Mouse (Mus musculus): ENCODE results near the gene Bhmt2. TPM values are rescaled to one million over a fixed set of nuclear protein-coding genes. Genes with fewer than 3 reads are reported as not detected.
A peak's percentile ranks its signal among the peaks of the same experiment; 100 is the strongest.

Bhmt2 gene
- 0.10 and 0.52 TPM in 2 replicates for polyA plus RNA-seq (2015; fragmentation: Nextera tagmentation; extraction: Ambion mirVana)

DNA sequence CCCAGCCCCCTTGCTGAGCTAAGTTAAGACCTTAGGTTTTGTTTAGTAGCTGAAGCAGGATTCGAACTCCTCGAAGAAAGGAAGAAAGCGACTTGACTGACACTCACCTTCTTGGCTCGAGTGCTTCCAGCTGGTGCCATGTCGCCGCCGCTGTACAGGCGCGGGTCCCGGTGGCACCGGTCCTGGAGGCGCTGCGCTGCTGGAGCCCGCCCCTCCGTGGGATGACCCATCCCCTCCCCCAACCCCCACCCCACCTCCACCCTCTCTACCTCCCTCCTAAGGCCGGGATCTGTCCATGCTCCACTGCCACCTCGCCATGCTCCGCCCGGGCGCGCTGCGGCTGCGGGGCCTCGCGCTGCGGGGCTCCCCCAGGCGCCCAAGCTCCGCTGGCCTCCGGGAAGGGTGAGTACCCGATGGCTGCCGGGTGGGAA is at the start of gene Bhmt2, which contains the start of gene Dmgdh:
Gene Bhmt2 (minus strand): TSS at position 172 of the 431 bp plus-strand sequence.
Gene Dmgdh (plus strand): TSS at position 303 of the 431 bp plus-strand sequence.
- no peak within 1 kb of the TSS for H3K9ac ChIP-seq (ENCODE audit: low read length)
- H3K27me3 ChIP-seq (ENCODE audit: control insufficient read depth, insufficient read depth, low read depth, low read length): peaks cover 11% of the 10 kb centered on the region; the same call in 1 of the 2 replicates
- H3K4me1 ChIP-seq (replicated peaks; ENCODE audit: control insufficient read depth, insufficient read depth, low read length): no peaks in the 10 kb centered on the region
- no peak for ATAC-seq (ENCODE audit: low read depth)
- no peaks in the 10 kb centered on the region for H3K9me3 ChIP-seq (ENCODE audit: control insufficient read depth, low read length)
- no peak within 1 kb of the TSS for H3K4me3 ChIP-seq (ENCODE audit: low read length)
- no peaks in the 10 kb centered on the region for H3K36me3 ChIP-seq (ENCODE audit: control insufficient read depth, insufficient read depth, low read length)
- peak within 1 kb of the TSS; percentile 42 for H3K4me2 ChIP-seq (ENCODE audit: low read depth, low read length)
- WGBS: 3% methylated on average over 23 of the region's 31 CpGs
- no peak within 1 kb of the TSS for H3K27ac ChIP-seq (ENCODE audit: low read length)

GRCm38 (mm10) chr13:93723455-93723854 is 49.4 kb upstream of the Bhmt2 start:
- WGBS: 68% methylated on average over 3 of the region's 3 CpGs
- no peaks in the 10 kb centered on the region for H3K36me3 ChIP-seq (ENCODE audit: control insufficient read depth, insufficient read depth, low read length)
- no peak overlapping the region for H3K4me3 ChIP-seq (ENCODE audit: low read length)
- H3K9ac ChIP-seq (ENCODE audit: low read length): no peak overlapping the region
- no peaks in the 10 kb centered on the region for H3K27me3 ChIP-seq (ENCODE audit: control insufficient read depth, insufficient read depth, low read depth, low read length)
- H3K27ac ChIP-seq (ENCODE audit: low read length): no peak overlapping the region
- H3K9me3 ChIP-seq (ENCODE audit: control insufficient read depth, low read length): no peaks in the 10 kb centered on the region
- H3K4me1 ChIP-seq (replicated peaks; ENCODE audit: control insufficient read depth, insufficient read depth, low read length): no peaks in the 10 kb centered on the region; the same call in 1 of the 2 replicates
- H3K4me2 ChIP-seq (ENCODE audit: low read depth, low read length): no peak overlapping the region
- no peak for ATAC-seq (ENCODE audit: low read depth)

DNA sequence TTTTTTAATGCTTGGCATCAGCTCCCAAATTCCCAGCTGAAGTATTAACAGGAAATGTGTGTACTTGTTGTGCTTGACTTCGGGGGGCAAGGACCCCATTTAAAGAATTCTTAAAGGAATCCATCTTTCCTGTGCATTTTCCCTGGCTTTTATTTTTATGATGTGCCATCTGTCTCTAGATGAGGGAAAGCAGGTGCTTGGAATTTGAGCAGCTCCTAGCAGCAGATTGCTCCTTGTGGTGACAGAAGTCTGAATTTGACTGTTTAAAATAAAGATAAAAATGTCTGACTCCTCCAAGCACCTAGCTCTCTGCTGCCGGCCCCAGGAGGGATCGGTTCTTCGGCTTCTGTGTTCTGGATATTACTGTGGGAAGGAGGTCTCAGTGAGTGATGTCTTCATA is 47.8 kb upstream of the Bhmt2 start:
- no peak overlapping the region for H3K27ac ChIP-seq (ENCODE audit: low read length)
- H3K9me3 ChIP-seq (ENCODE audit: control insufficient read depth, low read length): no peaks in the 10 kb centered on the region
- no peaks in the 10 kb centered on the region; the same call in 1 of the 2 replicates for H3K4me1 ChIP-seq (replicated peaks; ENCODE audit: control insufficient read depth, insufficient read depth, low read length)
- H3K4me2 ChIP-seq (ENCODE audit: low read depth, low read length): no peak overlapping the region
- 76% methylated on average over 4 of the region's 4 CpGs for WGBS
- H3K36me3 ChIP-seq (ENCODE audit: control insufficient read depth, insufficient read depth, low read length): no peaks in the 10 kb centered on the region
- ATAC-seq (ENCODE audit: low read depth): no peak
- no peak overlapping the region for H3K9ac ChIP-seq (ENCODE audit: low read length)
- H3K27me3 ChIP-seq (ENCODE audit: control insufficient read depth, insufficient read depth, low read depth, low read length): no peaks in the 10 kb centered on the region
- no peak overlapping the region for H3K4me3 ChIP-seq (ENCODE audit: low read length)

DNA sequence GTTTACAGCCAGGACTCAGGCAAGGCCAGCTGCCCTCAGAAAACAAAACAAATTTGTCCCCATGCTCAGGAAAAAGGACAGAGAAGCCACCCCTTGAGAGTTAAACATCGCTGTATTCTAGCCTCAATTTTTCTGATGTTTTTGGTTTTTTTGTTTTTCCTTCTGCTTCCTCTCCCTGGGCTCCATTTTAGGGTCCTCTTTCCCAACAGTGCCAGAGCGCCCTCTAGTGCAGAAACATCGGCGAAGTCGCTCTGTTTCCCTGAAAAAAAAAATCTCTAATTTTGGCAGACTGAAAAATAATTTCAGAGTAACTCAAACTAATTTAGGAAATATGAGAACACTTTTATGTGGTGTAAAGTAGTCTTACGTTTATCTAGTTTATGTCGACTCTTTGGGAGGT is 44.8 kb upstream of the Bhmt2 start:
- no peak overlapping the region for H3K27ac ChIP-seq (ENCODE audit: low read length)
- 0 out of 2 replicates have a peak overlapping the region, but pooled peaks have one; percentile 9 for H3K4me2 ChIP-seq (ENCODE audit: low read depth, low read length)
- 0 out of 2 replicates have a peak overlapping the region, but pooled peaks have one; percentile 18 for H3K9ac ChIP-seq (ENCODE audit: low read length)
- WGBS: under 1% methylated on average over 7 of the region's 7 CpGs
- no peak for ATAC-seq (ENCODE audit: low read depth)
- no peaks in the 10 kb centered on the region for H3K36me3 ChIP-seq (ENCODE audit: control insufficient read depth, insufficient read depth, low read length)
- H3K4me1 ChIP-seq (replicated peaks; ENCODE audit: control insufficient read depth, insufficient read depth, low read length): no peaks in the 10 kb centered on the region
- no peaks in the 10 kb centered on the region for H3K9me3 ChIP-seq (ENCODE audit: control insufficient read depth, low read length)
- no peaks in the 10 kb centered on the region for H3K27me3 ChIP-seq (ENCODE audit: control insufficient read depth, insufficient read depth, low read depth, low read length)
- H3K4me3 ChIP-seq (ENCODE audit: low read length): 0 out of 2 replicates have a peak overlapping the region, but pooled peaks have one; percentile 6

GRCm38 (mm10) chr13:93717113-93717512 is 43.0 kb upstream of the Bhmt2 start:
- no peaks in the 10 kb centered on the region for H3K36me3 ChIP-seq (ENCODE audit: control insufficient read depth, insufficient read depth, low read length)
- H3K27ac ChIP-seq (ENCODE audit: low read length): no peak overlapping the region
- H3K4me2 ChIP-seq (ENCODE audit: low read depth, low read length): no peak overlapping the region
- H3K9me3 ChIP-seq (ENCODE audit: control insufficient read depth, low read length): no peaks in the 10 kb centered on the region
- no peaks in the 10 kb centered on the region for H3K27me3 ChIP-seq (ENCODE audit: control insufficient read depth, insufficient read depth, low read depth, low read length)
- no peaks in the 10 kb centered on the region for H3K4me1 ChIP-seq (replicated peaks; ENCODE audit: control insufficient read depth, insufficient read depth, low read length)
- ATAC-seq (ENCODE audit: low read depth): no peak
- no peak overlapping the region for H3K9ac ChIP-seq (ENCODE audit: low read length)
- H3K4me3 ChIP-seq (ENCODE audit: low read length): no peak overlapping the region
- 51% methylated on average over 7 of the region's 7 CpGs for WGBS

DNA sequence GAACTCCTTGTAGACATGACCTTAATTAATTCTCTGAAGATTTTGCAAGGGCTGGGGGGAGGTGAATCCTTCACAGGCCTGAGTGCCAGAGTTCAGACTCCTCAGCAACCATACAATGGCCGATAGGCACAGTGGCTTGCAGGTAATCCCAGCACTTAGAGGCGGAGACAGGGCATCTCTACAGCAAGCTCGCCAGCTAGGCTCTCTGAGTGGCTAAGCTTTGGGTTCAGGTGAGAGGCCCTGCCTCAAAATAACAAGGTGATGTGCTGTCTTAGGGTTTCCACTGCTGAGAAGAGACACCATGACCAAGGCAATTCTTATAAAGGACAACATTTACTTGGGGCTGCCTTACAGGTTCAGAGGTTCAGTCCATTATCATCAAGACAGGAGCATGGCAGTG is 39.7 kb upstream of the Bhmt2 start:
- no peak for ATAC-seq (ENCODE audit: low read depth)
- 87% methylated on average over 3 of the region's 3 CpGs for WGBS
- H3K9me3 ChIP-seq (ENCODE audit: control insufficient read depth, low read length): no peaks in the 10 kb centered on the region

GRCm38 (mm10) chr13:93712362-93712761 is 38.3 kb upstream of the Bhmt2 start:
- 91% methylated on average over 4 of the region's 4 CpGs for WGBS

More for the DNA sequence above, 39.7 kb upstream of the Bhmt2 start:
- no peak overlapping the region for H3K4me3 ChIP-seq (ENCODE audit: low read length)
- H3K4me2 ChIP-seq (ENCODE audit: low read depth, low read length): no peak overlapping the region
- no peak overlapping the region for H3K27ac ChIP-seq (ENCODE audit: low read length)
- no peaks in the 10 kb centered on the region for H3K27me3 ChIP-seq (ENCODE audit: control insufficient read depth, insufficient read depth, low read depth, low read length)
- H3K4me1 ChIP-seq (replicated peaks; ENCODE audit: control insufficient read depth, insufficient read depth, low read length): no peaks in the 10 kb centered on the region
- H3K36me3 ChIP-seq (ENCODE audit: control insufficient read depth, insufficient read depth, low read length): no peaks in the 10 kb centered on the region
- H3K9ac ChIP-seq (ENCODE audit: low read length): no peak overlapping the region

GRCm38 (mm10) chr13:93711226-93711625 is 37.1 kb upstream of the Bhmt2 start:
- Histone ChIP-seq H3K9ac (ENCODE audit: low read length) (no peak overlapping the region), H3K4me2 (ENCODE audit: low read depth, low read length) (no peak overlapping the region), H3K27ac (ENCODE audit: low read length) (no peak overlapping the region), H3K9me3 (ENCODE audit: control insufficient read depth, low read length) (no peaks in the 10 kb centered on the region), H3K4me3 (ENCODE audit: low read length) (no peak overlapping the region), H3K27me3 (ENCODE audit: control insufficient read depth, insufficient read depth, low read depth, low read length) (no peaks in the 10 kb centered on the region), H3K4me1 (replicated peaks; ENCODE audit: control insufficient read depth, insufficient read depth, low read length) (no peaks in the 10 kb centered on the region), H3K36me3 (ENCODE audit: control insufficient read depth, insufficient read depth, low read length) (no peaks in the 10 kb centered on the region)
- WGBS: 81% methylated on average over 4 of the region's 4 CpGs
- no peak for ATAC-seq (ENCODE audit: low read depth)

More at GRCm38 (mm10) chr13:93712362-93712761, 38.3 kb upstream of the Bhmt2 start:
- H3K9ac ChIP-seq (ENCODE audit: low read length): no peak overlapping the region
- no peaks in the 10 kb centered on the region for H3K36me3 ChIP-seq (ENCODE audit: control insufficient read depth, insufficient read depth, low read length)
- H3K4me2 ChIP-seq (ENCODE audit: low read depth, low read length): no peak overlapping the region
- H3K4me1 ChIP-seq (replicated peaks; ENCODE audit: control insufficient read depth, insufficient read depth, low read length): no peaks in the 10 kb centered on the region
- H3K4me3 ChIP-seq (ENCODE audit: low read length): no peak overlapping the region
- no peak for ATAC-seq (ENCODE audit: low read depth)
- H3K27ac ChIP-seq (ENCODE audit: low read length): no peak overlapping the region
- H3K9me3 ChIP-seq (ENCODE audit: control insufficient read depth, low read length): no peaks in the 10 kb centered on the region
- H3K27me3 ChIP-seq (ENCODE audit: control insufficient read depth, insufficient read depth, low read depth, low read length): no peaks in the 10 kb centered on the region

GRCm38 (mm10) chr13:93710325-93710724 is 36.2 kb upstream of the Bhmt2 start:
- no peak overlapping the region for H3K27ac ChIP-seq (ENCODE audit: low read length)
- no peak overlapping the region for H3K4me2 ChIP-seq (ENCODE audit: low read depth, low read length)
- H3K9ac ChIP-seq (ENCODE audit: low read length): no peak overlapping the region
- H3K4me1 ChIP-seq (replicated peaks; ENCODE audit: control insufficient read depth, insufficient read depth, low read length): no peaks in the 10 kb centered on the region
- no peaks in the 10 kb centered on the region for H3K36me3 ChIP-seq (ENCODE audit: control insufficient read depth, insufficient read depth, low read length)
- no peak overlapping the region for H3K4me3 ChIP-seq (ENCODE audit: low read length)
- no peaks in the 10 kb centered on the region for H3K27me3 ChIP-seq (ENCODE audit: control insufficient read depth, insufficient read depth, low read depth, low read length)
- ATAC-seq (ENCODE audit: low read depth): no peak
- H3K9me3 ChIP-seq (ENCODE audit: control insufficient read depth, low read length): no peaks in the 10 kb centered on the region
- 77% methylated on average over 4 of the region's 4 CpGs for whole genome bisulfite sequencing
